In the genomic region with DNA sequence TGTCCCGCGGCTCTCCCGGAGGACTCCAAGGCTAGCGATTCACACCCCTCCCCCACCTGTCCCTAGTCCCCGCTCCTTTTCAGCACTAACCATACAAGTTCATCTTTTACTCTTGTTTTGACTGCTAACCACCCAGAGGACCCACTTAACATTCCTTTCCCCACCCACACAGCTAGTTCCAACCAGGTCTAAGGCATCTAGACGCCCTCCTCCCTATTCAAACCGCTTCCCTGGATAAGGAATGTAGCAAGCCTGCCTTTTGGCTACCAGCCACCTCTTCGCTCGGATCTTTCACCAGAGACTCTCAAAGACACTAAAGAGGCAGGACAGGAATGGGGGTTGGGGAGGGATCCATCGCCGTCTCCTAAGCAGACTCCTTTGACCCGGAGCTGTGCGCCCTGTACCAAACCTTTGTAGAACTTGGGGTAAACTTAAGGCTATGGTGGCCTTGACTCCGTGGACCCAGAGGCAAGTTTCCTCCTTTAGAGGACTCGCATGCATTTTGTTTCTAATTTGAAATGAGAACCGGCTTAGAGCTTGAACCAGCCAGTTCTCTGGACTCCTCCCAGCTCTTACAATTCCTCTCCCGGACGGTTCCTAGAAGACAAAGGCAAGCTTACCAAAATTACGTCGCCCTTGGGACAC, we compare ENCODE assay signal across 8 mouse cellular contexts. TPM values are rescaled to one million over a fixed set of nuclear protein-coding genes. Genes with fewer than 3 reads are reported as not detected.
A peak's percentile ranks its signal among the peaks of the same experiment; 100 is the strongest.
DNase-seq lines count a peak whose midpoint lies in the region; ATAC-seq and TF ChIP-seq lines count a peak whose summit lies in the region.

No protein-coding gene starts in this region.

- H3K4me1 ChIP-seq in brown adipose tissue, adult 24 weeks (ENCODE audit: control insufficient read depth, insufficient read depth, insufficient read length, low read length): no peaks in the 10 kb centered on the region; the same call in 1 of the 2 replicates
- H3K4me1 ChIP-seq in kidney, adult 2 months (ENCODE audit: control insufficient read depth, insufficient read depth, low read length): no peaks in the 10 kb centered on the region
- H3K4me1 ChIP-seq in lung, embryonic 15.5 days: peaks cover 15% of the 10 kb centered on the region
- H3K4me1 ChIP-seq in thymus, adult 2 months (replicated peaks; ENCODE audit: control insufficient read depth, insufficient read depth, low read length): no peaks in the 10 kb centered on the region

- no peak overlapping the region; the same call in 1 of the 2 replicates for H3K27ac ChIP-seq in brown adipose tissue, adult 24 weeks (replicated peaks; ENCODE audit: low read depth, low read length)
- peak overlapping the region; percentile 42; the same call in 1 of the 2 replicates for H3K27ac ChIP-seq in kidney, adult 2 months (ENCODE audit: insufficient read depth, low read depth, low read length)
- peak overlapping the region; percentile 88 for H3K27ac ChIP-seq in lung, embryonic 15.5 days
- H3K27ac ChIP-seq in thymus, adult 2 months (ENCODE audit: control insufficient read depth, insufficient read depth, low read length): no peak overlapping the region

- H3K4me2 ChIP-seq in lung, embryonic 15.5 days: peak overlapping the region; percentile 58

- peak overlapping the region; percentile 25; the same call in 1 of the 2 replicates for H3K9ac ChIP-seq in lung, embryonic 15.5 days

- no peaks in the 10 kb centered on the region for H3K9me3 ChIP-seq in lung, embryonic 15.5 days

- peak; percentile 52 for ATAC-seq in frontal cortex, adult (ENCODE audit: low TSS enrichment)
- peak; percentile 92 for ATAC-seq in lung, embryonic 15.5 days (ENCODE audit: borderline replicate concordance, extremely low read depth, low FRiP score, low TSS enrichment)

- WGBS in kidney, adult 2 months: 4% methylated on average over 20 of the region's 20 CpGs
- WGBS in lung, embryonic 15.5 days: 3% methylated on average over 20 of the region's 20 CpGs
- WGBS in thymus, adult 2 months: 43% methylated on average over 20 of the region's 20 CpGs

- TF ChIP-seq POLR2A in kidney, adult 2 months (IDR thresholded peaks at IDR 0.05; ENCODE audit: low read depth, low read length): no peak
- no peak for TF ChIP-seq POLR2A in thymus, adult 2 months (IDR thresholded peaks at IDR 0.05; ENCODE audit: control insufficient read depth, extremely low read depth, insufficient read depth, low read length, poor library complexity)

- H3K4me3 ChIP-seq in brown adipose tissue, adult 24 weeks (ENCODE audit: insufficient read depth, low read depth, low read length): peak overlapping the region; percentile 37
- H3K4me3 ChIP-seq in kidney, adult 2 months (ENCODE audit: insufficient read depth, low read depth, low read length): peak overlapping the region; percentile 7
- H3K4me3 ChIP-seq in lung, embryonic 15.5 days: peak overlapping the region; percentile 31
- H3K4me3 ChIP-seq in thymus, adult 2 months (ENCODE audit: control insufficient read depth, insufficient read depth, low read length): no peak overlapping the region

- no peaks in the 10 kb centered on the region for H3K27me3 ChIP-seq in kidney, adult 2 months (replicated peaks; ENCODE audit: control insufficient read depth, insufficient read depth, low read length)
- H3K27me3 ChIP-seq in lung, embryonic 15.5 days: peaks cover 3% of the 10 kb centered on the region; the same call in 1 of the 2 replicates
- H3K27me3 ChIP-seq in thymus, adult 2 months (ENCODE audit: control insufficient read depth, insufficient read depth, low read length): no peaks in the 10 kb centered on the region

- TF ChIP-seq CTCF in kidney, adult 2 months (conservative IDR thresholded peaks at IDR 0.05; ENCODE audit: insufficient read depth, insufficient read length, low read depth, low read length): no peak
- TF ChIP-seq CTCF in thymus, adult 2 months (IDR thresholded peaks at IDR 0.05; ENCODE audit: borderline replicate concordance, control insufficient read depth, extremely low read depth, insufficient read depth, low read length, poor library complexity): no peak

- no peak for DNase-seq in frontal cortex, postnatal 25 days (ENCODE audit: low spot score in 2 of 2)
- peak; percentile 23 for DNase-seq in gonadal fat pad, adult 2 months (ENCODE audit: low read depth)
- DNase-seq in kidney, adult 2 months: peak; percentile 73
- peak; percentile 18 for DNase-seq in retina, embryonic 14.5 days (ENCODE audit: low spot score)
- no peak for DNase-seq in thymus, adult 2 months

- no peaks in the 10 kb centered on the region for H3K36me3 ChIP-seq in kidney, adult 2 months (ENCODE audit: control insufficient read depth, insufficient read depth, low read length)
- H3K36me3 ChIP-seq in lung, embryonic 15.5 days: no peaks in the 10 kb centered on the region
- no peaks in the 10 kb centered on the region for H3K36me3 ChIP-seq in thymus, adult 2 months (ENCODE audit: control insufficient read depth, insufficient read depth, low read length)

RNA-seq across cellular contexts. Expression of a gene that starts 4.7 kb away (rescaled TPM):
- polyA plus RNA-seq in brown adipose tissue, adult 24 weeks (2012; ENCODE audit: insufficient read depth, insufficient read length, missing spikeins): not detected in 2 replicates
- polyA plus RNA-seq in gonadal fat pad, adult 2 months (2012; rRNA removed): 0.23 and 0.29 TPM in 2 replicates
- 0.06 TPM in 1 of 2 replicates, not detected in the other for polyA plus RNA-seq in kidney, adult 2 months (2012; rRNA removed)
- polyA plus RNA-seq in lung, embryonic 15.5 days (2015; fragmentation: Nextera tagmentation; extraction: Ambion mirVana): 0.33 and 0.40 TPM in 2 replicates
- polyA plus RNA-seq in thymus, adult 2 months (2012; rRNA removed): 0.08 TPM in 1 of 2 replicates, not detected in the other

Comparison
In these comparisons a context has a peak if more than half of its experiments do, and no peak if none do; other contexts are left out.
1. DNase-seq: peak in gonadal fat pad, adult 2 months (single experiment), kidney, adult 2 months (single experiment) and retina, embryonic 14.5 days (single experiment); none in frontal cortex, postnatal 25 days (0 of 2) and thymus, adult 2 months (single experiment).
2. H3K27ac ChIP-seq: peak in kidney, adult 2 months (single experiment) and lung, embryonic 15.5 days (single experiment); none in brown adipose tissue, adult 24 weeks (single experiment) and thymus, adult 2 months (single experiment).